Mouse (Mus musculus) layer of hippocampus, adult 9-11 months (tissue): Measurements from ENCODE around the gene Ypel5.

Experiments
- DNase-seq: peaks from one replicate; pipeline ENCODE4 v3.0.0; 2022

Ypel5 gene

DNA sequence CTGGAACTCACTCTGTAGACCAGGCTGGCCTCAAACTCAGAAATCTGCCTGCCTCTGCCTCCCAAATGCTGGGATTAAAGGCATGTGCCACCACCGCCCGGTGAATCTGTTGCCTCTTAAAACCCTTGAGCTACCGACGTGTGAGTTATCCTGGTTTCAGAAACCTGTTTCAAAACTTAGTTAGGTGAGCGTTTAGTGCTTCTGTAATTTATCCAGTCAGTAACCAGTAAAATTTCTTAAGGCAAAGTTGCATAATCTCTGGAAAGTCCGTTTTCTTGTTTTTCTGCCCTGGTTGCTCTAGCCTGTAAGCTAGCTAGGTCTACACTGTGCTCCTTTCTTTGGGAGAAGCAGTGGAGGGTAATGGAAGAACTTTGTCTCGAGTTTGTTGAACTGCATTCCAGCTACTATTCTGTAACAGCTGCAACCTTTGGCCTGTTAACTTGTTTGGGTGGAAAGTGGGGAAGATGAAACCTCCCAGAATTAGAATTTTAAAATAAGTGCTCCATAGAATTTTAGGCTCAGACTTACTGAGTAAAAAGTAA, 8.8 kb downstream of the Ypel5 start:
- no peak for DNase-seq

DNA sequence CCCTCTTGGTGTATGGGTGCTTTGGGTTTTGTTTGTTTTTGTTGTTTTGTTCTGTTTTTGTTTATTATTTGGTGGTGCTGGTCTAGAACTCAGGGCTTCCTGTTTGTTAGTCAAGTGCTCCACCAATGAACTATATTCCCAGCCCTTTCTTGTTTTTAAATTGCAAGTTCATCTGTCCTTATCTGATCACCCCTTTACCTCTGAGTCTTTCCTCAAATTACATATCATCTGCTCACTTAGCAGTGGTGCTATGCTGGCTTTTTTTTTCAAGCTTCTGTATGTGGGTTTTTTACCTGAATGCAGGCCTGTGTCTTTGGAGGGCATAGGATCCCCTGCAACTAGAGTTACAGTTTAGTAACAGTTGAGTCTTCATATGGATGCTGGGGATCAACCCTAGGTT, 9.3 kb downstream of the Ypel5 start:
- no peak for DNase-seq

DNA sequence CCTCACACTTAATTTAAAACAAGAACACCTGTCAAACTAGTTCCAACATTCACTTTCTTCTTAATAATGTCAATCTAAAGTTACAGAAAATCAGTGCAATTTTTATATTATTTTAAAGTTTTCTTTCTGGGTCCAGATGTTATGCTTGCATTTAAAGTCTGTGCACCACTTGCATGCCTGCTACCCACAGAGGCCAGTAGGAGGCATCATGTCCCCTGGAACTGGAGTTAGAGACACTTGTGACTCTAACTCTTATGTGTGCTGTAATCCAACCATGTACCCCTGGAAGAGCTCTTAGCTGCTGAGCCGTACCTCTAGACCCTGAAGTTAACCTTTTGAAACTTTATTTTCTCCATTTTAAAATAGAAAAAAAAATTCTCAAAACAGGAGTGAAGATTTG, 19.0 kb downstream of the Ypel5 start:
- no peak for DNase-seq

DNA sequence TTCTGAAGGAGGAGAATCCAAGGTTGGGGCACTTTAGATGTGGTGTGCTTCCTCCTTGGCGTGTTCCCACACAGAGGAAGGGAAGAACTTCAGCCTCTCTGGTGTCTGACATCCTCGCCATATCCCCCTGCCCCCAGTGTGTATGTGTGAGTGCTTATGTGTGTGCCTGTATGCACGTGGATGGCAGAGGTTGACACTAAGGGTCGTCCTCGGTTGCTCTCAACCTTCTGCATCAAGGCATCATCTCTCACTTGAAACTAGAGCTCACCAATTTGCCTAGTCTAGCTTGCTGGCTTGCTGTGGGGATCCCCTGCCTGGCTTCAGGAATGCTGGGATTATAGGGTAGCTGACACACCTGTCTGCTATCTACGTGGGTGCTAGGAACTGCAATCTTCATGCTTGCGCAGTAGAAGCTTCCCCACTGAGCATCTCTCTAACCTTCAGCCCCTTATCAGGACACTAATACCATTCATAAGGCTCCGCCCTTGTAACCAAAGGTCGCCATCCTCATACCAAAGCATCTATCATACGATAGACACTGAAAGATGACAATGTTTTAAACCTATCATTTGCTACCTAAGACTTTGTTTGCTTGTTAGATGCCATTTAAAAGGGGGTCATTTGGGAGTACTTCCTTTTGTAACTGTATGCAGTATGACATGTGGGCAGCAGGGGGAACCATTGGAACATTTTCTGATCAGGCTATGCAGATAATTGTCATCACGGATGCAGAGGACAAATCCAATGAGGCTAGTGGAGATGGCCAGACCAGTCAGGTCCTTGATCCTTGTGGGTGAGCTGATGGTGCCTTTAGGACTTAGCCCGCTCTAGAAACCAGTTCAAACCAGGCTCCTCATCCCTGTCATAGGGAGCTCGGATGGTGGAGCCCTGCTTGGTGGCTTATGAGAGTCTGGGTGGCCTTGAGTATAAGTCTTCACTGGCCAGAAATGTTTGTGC, 21.7 kb downstream of the Ypel5 start:
- DNase-seq, result peak; percentile 33

DNA sequence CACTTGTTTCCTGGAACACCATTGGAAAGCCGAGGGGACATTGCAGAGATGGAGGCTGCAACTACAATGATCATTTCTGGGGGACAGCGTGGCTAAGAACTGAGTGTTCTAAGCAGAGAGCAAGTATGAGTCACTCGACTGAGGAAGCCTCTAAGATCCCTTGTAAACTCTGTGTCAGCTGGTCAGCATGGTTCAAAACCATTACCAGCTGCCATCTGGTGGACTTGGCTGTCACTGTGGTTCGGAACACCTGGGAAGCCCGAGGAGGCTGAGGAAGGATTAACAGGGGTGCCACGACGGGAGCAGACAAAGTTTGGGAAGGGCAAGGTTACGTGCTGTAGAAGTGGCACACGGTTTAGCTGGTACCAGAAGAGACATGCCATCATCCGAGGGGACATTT, 27.0 kb downstream of the Ypel5 start:
- DNase-seq, result no peak

DNA sequence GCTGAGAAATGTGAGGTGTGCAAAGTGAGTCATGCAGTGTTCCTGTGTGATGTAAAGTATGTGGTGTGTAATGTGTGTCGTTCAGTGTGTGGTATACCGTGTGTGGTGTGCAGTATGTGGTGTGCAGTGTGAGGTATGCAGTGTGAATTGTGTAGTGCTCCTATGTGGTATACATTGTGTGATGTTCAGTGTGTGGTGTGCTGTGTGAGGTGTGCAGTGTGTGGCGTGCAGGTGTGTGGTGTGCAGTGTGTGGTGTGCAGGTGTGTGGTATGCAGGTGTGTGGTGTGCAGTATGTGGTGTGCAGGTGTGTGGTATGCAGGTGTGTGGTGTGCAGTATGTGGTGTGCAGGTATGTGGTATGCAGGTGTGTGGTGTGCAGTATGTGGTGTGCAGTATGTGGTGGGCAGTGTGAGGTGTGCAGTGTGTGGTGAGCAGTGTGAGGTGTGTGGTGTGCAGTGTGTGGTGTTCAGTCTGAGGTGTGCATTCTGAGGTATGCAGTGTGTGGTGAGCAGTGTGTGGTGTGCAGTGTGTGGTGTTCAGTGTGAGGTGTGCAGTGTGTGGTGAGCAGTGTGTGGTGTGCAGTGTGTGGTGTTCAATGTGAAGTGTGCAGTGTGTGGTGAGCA, 30.5 kb downstream of the Ypel5 start:
- no peak for DNase-seq

DNA sequence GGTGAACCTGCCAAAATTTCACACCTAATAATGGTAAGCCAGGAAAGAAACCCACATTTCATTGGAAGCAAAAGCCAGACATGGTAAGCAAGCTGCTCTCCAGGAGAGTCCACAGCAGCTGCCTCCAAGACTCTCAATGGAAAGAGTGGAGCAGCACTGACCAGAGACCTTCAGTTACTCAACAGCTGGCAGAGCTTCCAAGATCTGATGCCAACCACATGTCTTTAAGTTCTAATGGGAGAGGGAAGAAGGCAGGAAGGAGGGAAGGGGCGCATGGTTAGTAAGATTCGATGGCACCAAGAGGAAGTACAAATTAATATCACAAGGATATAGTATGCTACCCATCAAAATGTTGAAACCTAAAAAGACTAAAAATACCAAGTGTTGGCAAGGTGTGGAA, 31.9 kb downstream of the Ypel5 start:
- DNase-seq, result no peak

DNA sequence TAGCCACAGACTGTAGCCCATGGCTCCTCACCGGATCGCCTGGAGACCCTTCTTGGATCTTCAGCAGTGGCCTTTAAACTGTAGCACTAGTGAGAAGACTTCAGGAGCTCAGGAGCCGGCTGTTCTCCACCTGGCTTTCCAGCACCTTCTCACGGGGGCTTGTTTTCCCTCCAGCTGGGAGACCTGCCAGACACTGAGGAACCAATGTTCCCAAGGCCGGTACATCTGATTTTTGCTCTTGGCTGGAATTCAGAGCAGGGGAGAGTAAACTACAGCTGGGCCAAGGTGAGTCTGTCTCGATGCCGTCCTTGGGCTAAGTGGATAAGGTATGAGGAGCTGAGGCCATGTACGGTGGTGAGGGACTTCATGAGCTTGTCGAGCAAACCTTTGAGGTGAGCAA, 42.7 kb downstream of the Ypel5 start:
- no peak for DNase-seq

DNA sequence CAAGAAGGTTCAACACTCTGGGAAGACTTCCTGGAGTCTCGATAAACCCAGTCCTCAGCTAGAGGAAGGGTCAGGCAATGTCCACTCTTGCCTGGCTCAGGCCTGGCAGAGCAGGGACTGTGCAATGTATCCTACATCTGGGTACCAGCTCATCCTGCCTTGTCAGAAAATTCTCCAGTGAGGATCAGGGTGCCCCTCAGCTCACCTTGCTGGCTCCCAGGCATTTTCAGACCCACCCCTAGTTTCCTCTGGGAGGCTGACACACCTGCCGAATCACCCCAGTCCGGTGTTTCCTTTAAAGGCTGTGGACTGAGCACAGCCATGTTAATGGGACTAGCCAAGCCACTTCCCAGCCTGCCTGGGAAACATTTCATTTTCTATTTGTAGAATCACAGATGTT, 43.9 kb downstream of the Ypel5 start:
- no peak for DNase-seq

DNA sequence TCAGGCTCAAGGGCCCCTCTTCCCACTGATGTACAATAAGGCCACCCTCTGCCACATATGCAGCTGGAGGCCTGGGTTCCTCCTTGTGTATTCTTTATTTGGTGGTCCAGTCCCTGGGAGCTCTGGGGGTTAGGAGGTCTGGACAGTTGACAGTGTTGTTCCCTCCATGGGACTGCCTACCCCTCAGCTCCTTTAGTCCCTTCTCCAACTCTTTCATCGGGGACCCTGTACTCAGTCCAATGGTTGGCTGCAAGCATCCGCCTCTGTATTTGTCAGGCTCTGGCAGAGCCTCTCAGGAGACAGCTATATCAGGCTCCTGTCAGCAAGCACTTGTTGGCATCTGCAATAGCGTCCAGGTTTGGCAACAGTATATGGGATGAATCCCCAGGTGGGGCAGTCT, 44.8 kb downstream of the Ypel5 start:
- DNase-seq, result no peak

DNA sequence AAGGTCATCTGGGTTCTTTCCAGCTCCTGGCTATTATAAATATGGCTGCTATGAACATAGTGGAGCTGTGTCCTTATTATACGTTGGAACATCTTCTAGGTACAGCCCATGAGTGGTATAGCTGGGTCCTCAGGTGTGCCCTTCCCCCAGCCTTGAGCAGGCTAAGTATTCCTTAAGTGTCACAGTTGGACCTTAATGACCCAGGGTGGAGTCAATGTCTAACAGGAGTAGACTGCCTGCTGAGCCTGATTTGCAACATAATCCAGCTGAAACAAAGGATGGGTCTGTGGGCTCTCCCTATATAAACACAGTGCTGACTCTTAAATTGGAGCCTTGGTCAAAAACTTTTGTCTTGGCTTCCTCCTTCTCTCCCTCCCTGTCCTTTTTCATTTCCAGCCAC, 45.6 kb downstream of the Ypel5 start:
- no peak for DNase-seq

DNA sequence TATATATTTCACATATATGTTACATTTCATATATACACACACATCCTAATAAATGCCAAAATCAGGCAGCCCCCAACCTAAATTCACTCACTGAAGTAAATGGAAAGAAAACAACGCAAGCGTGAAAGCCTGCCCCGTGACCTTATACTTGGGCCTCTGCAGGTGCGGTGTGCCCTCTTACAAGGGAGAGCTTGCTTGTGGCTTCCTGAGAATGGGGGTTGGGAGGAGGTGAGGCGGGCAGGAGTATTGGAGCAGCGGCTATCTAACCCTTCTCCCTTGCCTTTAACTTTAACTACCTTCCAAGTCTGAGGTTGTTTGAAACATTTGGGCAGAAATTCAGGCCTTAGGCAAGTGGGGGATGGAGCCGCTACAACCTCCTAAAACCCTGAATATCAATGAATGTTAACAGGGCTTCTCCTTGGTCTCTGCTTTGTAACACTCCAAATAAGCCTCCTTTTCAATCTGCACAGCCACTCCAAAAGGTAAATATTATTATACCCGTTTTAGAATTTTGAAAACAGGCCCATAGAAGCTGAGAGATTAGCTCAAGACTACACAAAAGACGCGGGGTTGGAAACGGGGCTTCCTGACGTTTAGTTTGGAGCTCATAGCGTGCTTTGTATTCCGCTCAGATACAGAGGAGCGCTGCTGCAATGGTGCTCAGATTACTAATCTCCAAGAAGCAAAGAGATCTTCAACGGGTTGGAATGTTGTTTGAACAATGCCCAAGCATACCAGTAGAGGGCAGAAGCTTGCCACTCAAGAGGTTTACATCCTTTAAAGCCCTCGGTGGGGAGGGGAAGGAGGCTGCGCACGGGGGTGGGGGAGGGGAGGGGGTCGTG, 53.5 kb downstream of the Ypel5 start:
- peak; percentile 77 for DNase-seq

DNA sequence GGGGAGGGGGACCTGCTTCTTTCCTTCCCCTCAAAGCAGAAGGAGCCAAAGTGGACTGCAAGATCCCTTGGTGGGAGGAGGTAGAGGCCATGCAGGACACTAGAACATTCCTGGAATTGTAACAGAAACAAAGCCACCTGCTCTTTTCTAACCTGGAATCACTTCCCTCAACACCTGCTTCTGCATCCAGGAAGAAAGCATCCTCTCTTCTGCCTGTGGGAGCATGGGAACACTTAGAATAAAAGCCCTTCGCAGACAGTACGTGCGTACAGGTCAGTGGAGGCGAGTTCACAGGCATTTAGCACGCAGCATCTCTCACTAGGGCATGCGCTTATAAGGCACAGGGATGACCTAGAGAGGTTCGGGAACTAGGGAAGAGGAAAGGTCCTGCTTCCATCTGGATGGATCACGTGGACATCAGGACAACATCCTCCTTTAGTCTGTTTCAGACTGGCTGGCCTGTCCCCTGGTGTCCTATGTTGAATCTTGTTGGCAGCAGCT, 54.2 kb downstream of the Ypel5 start:
- no peak for DNase-seq

DNA sequence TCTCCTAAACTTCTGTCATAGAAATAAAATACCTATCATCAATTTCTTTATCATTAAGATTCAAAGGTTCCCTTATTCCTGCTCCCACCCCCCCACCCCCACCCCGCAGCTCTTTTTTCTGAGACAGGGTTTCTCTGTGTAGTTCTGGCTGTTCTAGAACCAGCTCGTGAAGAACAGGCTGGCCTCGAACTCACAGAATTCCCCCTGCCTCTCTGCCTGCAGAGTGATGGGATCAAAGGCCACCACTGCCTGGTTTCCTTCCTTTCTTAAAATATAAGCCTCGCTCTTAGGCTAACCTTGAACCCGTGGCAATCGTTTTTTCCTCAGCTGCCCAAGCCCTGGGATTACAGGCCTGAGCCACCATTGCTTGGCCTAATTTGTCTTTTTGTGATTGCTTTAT, 55.3 kb downstream of the Ypel5 start:
- no peak for DNase-seq

DNA sequence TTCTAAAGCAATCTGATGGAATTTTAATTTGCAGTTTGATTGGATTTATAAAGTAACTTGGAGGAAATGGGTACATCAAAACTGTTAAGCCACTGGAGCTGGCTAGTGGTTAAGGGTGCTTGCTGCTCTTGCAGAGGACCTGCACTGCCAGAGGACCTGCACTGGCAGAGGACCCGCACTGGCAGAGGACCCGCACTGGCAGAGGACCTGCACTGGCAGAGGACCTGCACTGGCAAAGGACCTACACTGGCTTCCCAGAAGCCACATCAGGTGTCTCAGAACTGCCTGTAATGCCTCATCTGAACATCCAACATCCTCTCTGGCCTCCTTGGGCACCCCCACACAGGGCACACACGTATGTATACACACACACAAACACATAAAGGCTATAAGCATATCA, 59.3 kb downstream of the Ypel5 start:
- DNase-seq, result no peak

DNA sequence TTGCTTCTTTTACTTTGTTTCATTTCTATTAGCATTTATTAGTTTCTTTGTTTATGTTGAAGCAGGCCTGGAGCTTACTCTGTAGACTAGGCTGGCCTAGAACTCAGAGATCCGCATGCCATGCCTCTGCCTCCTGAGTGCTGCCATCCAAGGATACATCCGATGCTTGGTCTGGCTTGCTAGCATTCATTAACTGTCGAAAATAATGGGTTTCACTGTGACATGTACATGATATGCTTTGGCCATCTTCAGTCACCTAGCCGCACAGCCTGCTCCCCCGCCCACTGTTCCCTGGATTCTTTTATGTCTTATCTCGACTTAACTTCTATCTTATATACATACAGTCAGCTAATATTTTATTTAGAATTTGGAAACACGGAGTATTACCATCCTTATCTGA, 60.8 kb downstream of the Ypel5 start:
- no peak for DNase-seq

DNA sequence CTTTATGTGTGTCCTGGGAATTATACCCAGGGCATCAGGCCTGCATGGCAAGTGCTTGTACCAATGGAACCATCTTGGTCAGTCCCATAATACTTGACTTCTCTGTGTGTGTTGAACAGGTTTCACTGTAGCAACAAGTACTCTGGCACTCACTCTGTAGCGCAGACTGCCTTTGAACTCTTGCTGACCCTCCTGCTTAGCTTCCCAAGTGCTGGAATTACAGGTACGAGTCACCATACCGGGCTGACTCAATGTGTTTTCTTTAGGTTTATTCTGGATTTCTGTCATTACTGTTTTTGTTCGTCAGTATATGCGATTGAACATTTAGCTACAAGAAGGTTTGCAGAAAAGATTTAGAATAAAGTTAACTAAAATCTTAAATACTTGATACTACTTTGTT, 61.7 kb downstream of the Ypel5 start:
- no peak for DNase-seq

DNA sequence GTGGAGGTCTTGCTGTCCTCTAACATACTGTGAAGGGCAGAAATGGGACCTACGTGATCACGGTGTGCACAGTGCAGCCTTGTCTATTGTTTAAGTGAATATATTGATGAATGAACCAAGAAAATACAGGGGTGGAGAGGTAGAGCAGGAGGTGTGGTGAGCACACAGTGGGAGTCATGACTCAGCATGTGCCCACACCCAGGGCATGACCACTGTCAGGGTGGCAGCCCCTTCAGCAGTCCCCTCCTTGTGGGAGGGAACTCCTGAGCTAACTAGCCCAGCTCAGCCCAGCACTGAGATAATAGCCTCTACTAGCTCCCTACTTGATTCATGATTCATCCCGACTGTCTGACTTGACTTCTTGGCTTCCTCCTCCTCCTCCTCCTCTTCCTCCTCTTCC, 62.5 kb downstream of the Ypel5 start:
- no peak for DNase-seq
